Mouse (Mus musculus) intestine, embryonic 14.5 days (tissue): ENCODE data around the gene Vpreb3. TPM values are rescaled to one million over a fixed set of nuclear protein-coding genes. Genes with fewer than 3 reads are reported as not detected.
A peak's percentile ranks its signal among the peaks of the same experiment; 100 is the strongest.

ENCODE experiments used
- ATAC-seq: fragments of 200-750 bp; cut with Nextera tagmentation; replicated peaks from 2 replicates; pipeline ENCODE4 v1.8.0; 2017; ENCODE audit warnings: low read depth, moderate number of reproducible peaks, moderate TSS enrichment, moderate library complexity; ENCODE audit not compliant: low FRiP score, low TSS enrichment
- DNase-seq: peaks from one replicate; pipeline ENCODE4 v3.0.0-alpha.2; 2018; ENCODE audit warnings: low spot score
- H3K27ac ChIP-seq: fragments of 300-500 bp; sonication (generic); 2 replicates; pipeline ENCODE4 v1.5.1; 2014; ENCODE audit warnings: low read depth, mild to moderate bottlenecking, control low read depth
- H3K27me3 ChIP-seq: fragments of 300-500 bp; sonication (generic); replicated peaks from 2 replicates; pipeline ENCODE4 v1.6.1; 2014; ENCODE audit warnings: low read length, control low read depth; ENCODE audit not compliant: control insufficient read depth, insufficient read depth
- H3K36me3 ChIP-seq: fragments of 300-500 bp; sonication (generic); 2 replicates; pipeline ENCODE4 v1.6.1; 2014; ENCODE audit warnings: low read length, control low read depth; ENCODE audit not compliant: control insufficient read depth, insufficient read depth
- H3K4me1 ChIP-seq: fragments of 300-500 bp; sonication (generic); replicated peaks from 2 replicates; pipeline ENCODE4 v1.6.1; 2014; ENCODE audit warnings: low read length, control low read depth, mixed read lengths; ENCODE audit not compliant: control insufficient read depth, insufficient read depth
- H3K4me2 ChIP-seq: fragments of 300-500 bp; sonication (generic); 2 replicates; pipeline ENCODE4 v1.6.1; 2014; ENCODE audit warnings: low read length
- H3K4me3 ChIP-seq: fragments of 300-500 bp; sonication (generic); 2 replicates; pipeline ENCODE4 v1.5.1; 2014; ENCODE audit warnings: low read depth, low read length, control low read depth, mixed read lengths
- H3K9ac ChIP-seq: fragments of 300-500 bp; sonication (generic); 2 replicates; pipeline ENCODE4 v1.6.1; 2014; ENCODE audit warnings: mild to moderate bottlenecking, low read length
- H3K9me3 ChIP-seq: fragments of 300-500 bp; sonication (generic); 2 replicates; pipeline ENCODE4 v1.6.1; 2016; ENCODE audit warnings: low read length, control low read depth; ENCODE audit not compliant: control insufficient read depth
- WGBS: fragments of 180-500 bp; shearing (Covaris S2); extraction: QIAGEN DNeasy Blood & Tissue Kit; methylation state at CpG from one replicate; pipeline ENCODE4 v1.1.7; 2014; 5-methylcytosine and 5-hydroxymethylcytosine counted together
- polyA plus RNA-seq: library from polyadenylated mRNA; unstranded; fragments of >200 nt; fragmentation: Nextera tagmentation; extraction: Ambion mirVana; gene quantifications from 2 replicates; pipeline ENCODE4 v1.2.1, GENCODE M21; 2014

The Vpreb3 gene
- polyA plus RNA-seq, result 0.73 TPM in 1 of 2 replicates, not detected in the other

- H3K9me3 ChIP-seq, result no peaks in the 10 kb centered on the region
- H3K36me3 ChIP-seq, result no peaks in the 10 kb centered on the region
- ATAC-seq, result no peak
- H3K27me3 ChIP-seq, result no peaks in the 10 kb centered on the region
- H3K9ac ChIP-seq, result no peak within 1 kb of the TSS
- DNase-seq, result no peak
- peaks cover 6% of the 10 kb centered on the region; the same call in 1 of the 2 replicates for H3K4me1 ChIP-seq
- 78% methylated on average over 15 of the region's 15 CpGs for WGBS
- no peak within 1 kb of the TSS for H3K4me2 ChIP-seq
- peak within 1 kb of the TSS; percentile 64; the same call in 1 of the 2 replicates for H3K27ac ChIP-seq
- no peak within 1 kb of the TSS for H3K4me3 ChIP-seq
Observed at GRCm38 (mm10) chr10:75942736-75943477, at the start of gene Vpreb3. TSS of gene Vpreb3 (plus strand) at chr10:75943057.

- Histone ChIP-seq H3K4me1 (peaks cover 5% of the 10 kb centered on the region; the same call in 1 of the 2 replicates), H3K9me3 (no peaks in the 10 kb centered on the region), H3K4me2 (peak within 1 kb of the TSS; percentile 83), H3K36me3 (peaks cover 35% of the 10 kb centered on the region), H3K27me3 (no peaks in the 10 kb centered on the region), H3K27ac (0 out of 2 replicates have a peak within 1 kb of the TSS, but pooled peaks have one; percentile 3), H3K9ac (peak within 1 kb of the TSS; percentile 46), H3K4me3 (peak within 1 kb of the TSS; percentile 38)
- DNase-seq (peak; percentile 96), ATAC-seq (peak; percentile 100)
- WGBS, result 3% methylated on average over 51 of the region's 51 CpGs
Observed at GRCm38 (mm10) chr10:75893089-75893750, 49.6 kb upstream of the Vpreb3 start, which contains the start of gene Derl3. TSS of gene Derl3 (plus strand) at chr10:75893413.

- H3K4me2 ChIP-seq, result no peak overlapping the region
- DNase-seq (no peak), ATAC-seq (no peak)
- H3K36me3 ChIP-seq, result peaks cover 46% of the 10 kb centered on the region
- no peaks in the 10 kb centered on the region for H3K27me3 ChIP-seq
- H3K9ac ChIP-seq, result no peak overlapping the region
- 70% methylated on average over 6 of the region's 6 CpGs for WGBS
- peaks cover 5% of the 10 kb centered on the region; the same call in 1 of the 2 replicates for H3K4me1 ChIP-seq
- no peak overlapping the region for H3K27ac ChIP-seq
- H3K4me3 ChIP-seq, result no peak overlapping the region
- no peaks in the 10 kb centered on the region for H3K9me3 ChIP-seq
Observed at GRCm38 (mm10) chr10:75894601-75895000, 48.3 kb upstream of the Vpreb3 start.

GRCm38 (mm10) chr10:75895730-75896129 lies 47.1 kb upstream of the Vpreb3 start:
- Histone ChIP-seq H3K36me3 (peaks cover 58% of the 10 kb centered on the region), H3K9ac (no peak overlapping the region), H3K4me2 (no peak overlapping the region), H3K27me3 (no peaks in the 10 kb centered on the region), H3K4me1 (peaks cover 5% of the 10 kb centered on the region; the same call in 1 of the 2 replicates), H3K4me3 (no peak overlapping the region), H3K27ac (no peak overlapping the region), H3K9me3 (no peaks in the 10 kb centered on the region)
- 92% methylated on average over 5 of the region's 5 CpGs for WGBS
- ATAC-seq (no peak), DNase-seq (no peak)

GRCm38 (mm10) chr10:75896208-75896607 lies 46.6 kb upstream of the Vpreb3 start:
- Histone ChIP-seq H3K9me3 (no peaks in the 10 kb centered on the region), H3K36me3 (peaks cover 62% of the 10 kb centered on the region), H3K4me1 (peaks cover 5% of the 10 kb centered on the region; the same call in 1 of the 2 replicates), H3K4me2 (no peak overlapping the region), H3K4me3 (no peak overlapping the region), H3K9ac (no peak overlapping the region), H3K27ac (no peak overlapping the region), H3K27me3 (no peaks in the 10 kb centered on the region)
- DNase-seq, result no peak
- ATAC-seq, result no peak
- 96% methylated on average over 1 of the region's 1 CpGs for WGBS

DNA sequence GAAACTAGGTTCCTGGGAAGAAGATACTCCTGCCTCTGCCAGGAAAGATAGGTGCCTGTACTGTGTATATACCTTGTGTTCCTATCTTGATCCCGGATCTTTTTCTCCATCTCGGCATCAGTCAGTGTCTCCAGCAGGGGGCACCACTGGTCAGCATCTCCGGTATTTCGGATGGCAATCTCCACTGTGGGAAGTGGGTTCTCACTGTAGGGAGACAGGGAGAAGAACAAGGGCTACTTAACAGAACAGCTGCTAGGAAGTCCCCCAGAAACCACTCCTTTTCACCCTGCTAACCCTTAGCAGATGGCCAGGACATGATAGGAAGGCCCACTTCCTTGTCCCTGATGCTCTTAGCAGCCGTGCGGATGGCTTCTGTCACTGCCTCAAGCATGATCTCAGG lies 45.5 kb upstream of the Vpreb3 start:
- H3K4me2 ChIP-seq, result no peak overlapping the region
- WGBS, result 36% methylated on average over 6 of the region's 6 CpGs
- H3K9me3 ChIP-seq, result no peaks in the 10 kb centered on the region
- H3K4me3 ChIP-seq, result no peak overlapping the region
- no peak overlapping the region for H3K27ac ChIP-seq
- ATAC-seq (no peak), DNase-seq (peak; percentile 89)
- H3K27me3 ChIP-seq, result no peaks in the 10 kb centered on the region
- no peak overlapping the region for H3K9ac ChIP-seq
- H3K4me1 ChIP-seq, result peaks cover 5% of the 10 kb centered on the region; the same call in 1 of the 2 replicates
- H3K36me3 ChIP-seq, result peaks cover 74% of the 10 kb centered on the region

DNA sequence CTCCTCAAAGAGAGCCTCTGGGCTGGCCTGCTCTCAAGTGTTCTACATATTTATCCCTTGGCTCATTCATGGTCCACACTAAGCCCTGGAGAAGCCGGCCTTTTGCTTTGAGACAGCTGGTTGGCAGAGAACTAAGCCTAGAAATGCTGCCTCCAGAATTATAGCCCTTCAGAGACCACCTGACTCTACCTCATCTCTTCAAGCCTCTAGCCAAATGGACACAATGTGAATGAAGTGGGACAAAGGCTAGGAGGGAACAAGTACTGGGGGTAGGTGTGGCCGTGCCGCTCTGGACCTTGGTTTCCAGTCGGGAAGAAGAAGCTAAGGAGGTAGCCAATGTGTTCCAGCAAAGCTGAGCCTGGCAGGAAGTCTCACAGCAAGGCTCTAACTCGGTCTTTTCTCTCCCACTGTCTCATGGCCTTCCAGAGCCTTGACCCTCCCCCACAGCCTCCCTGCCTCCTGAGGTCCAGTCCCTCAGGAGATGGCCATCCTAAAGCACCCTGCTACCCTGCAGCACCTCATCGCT lies 44.8 kb upstream of the Vpreb3 start:
- no peak overlapping the region for H3K9ac ChIP-seq
- H3K4me1 ChIP-seq, result peaks cover 5% of the 10 kb centered on the region; the same call in 1 of the 2 replicates
- DNase-seq, result no peak
- WGBS, result 80% methylated on average over 6 of the region's 6 CpGs
- no peak overlapping the region for H3K27ac ChIP-seq
- H3K36me3 ChIP-seq, result peaks cover 81% of the 10 kb centered on the region
- no peak for ATAC-seq
- H3K9me3 ChIP-seq, result no peaks in the 10 kb centered on the region
- H3K27me3 ChIP-seq, result no peaks in the 10 kb centered on the region
- no peak overlapping the region for H3K4me3 ChIP-seq
- no peak overlapping the region for H3K4me2 ChIP-seq

DNA sequence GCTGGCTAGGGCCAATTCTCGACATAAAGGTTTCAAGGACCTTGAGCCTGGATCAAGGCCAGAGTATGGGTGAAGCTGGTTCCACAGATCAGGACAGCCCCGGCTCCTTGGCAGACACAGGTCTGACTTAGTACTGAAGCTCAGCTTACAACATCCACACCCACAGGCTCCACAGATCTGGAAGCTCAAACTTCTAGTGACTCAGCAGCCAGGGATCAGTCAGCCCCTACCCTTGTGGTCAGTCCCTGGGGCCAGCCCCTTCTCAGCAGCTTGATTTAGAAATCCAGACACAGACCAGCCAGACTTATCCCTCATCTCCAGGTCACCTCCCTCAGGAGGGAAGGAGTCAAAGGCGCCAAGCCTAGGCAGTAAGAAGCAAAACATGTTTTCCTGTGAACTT lies 44.0 kb upstream of the Vpreb3 start:
- 0 out of 2 replicates have a peak, but pooled peaks cover under 1% of the 10 kb centered on the region for H3K4me1 ChIP-seq
- no peak for DNase-seq
- H3K27me3 ChIP-seq, result no peaks in the 10 kb centered on the region
- no peak overlapping the region for H3K27ac ChIP-seq
- WGBS, result 80% methylated on average over 3 of the region's 3 CpGs
- H3K4me3 ChIP-seq, result no peak overlapping the region
- no peak overlapping the region for H3K4me2 ChIP-seq
- peaks cover 89% of the 10 kb centered on the region for H3K36me3 ChIP-seq
- no peak for ATAC-seq
- no peak overlapping the region for H3K9ac ChIP-seq
- H3K9me3 ChIP-seq, result no peaks in the 10 kb centered on the region
